Comparison of ENCODE assay signal across 11 mouse cellular contexts in genomic region chr10:45473663-45474333, GRCm38 (mm10). TPM values are rescaled to one million over a fixed set of nuclear protein-coding genes. Genes with fewer than 3 reads are reported as not detected.
DNase-seq lines count a peak whose midpoint lies in the region; ATAC-seq and TF ChIP-seq lines count a peak whose summit lies in the region.
"Had no signal": no experiment of that assay in that cellular context is flagged by ENCODE, and none has a peak within 500 bp of the region (broad histone marks: within the 10 kb centered on the region; RNA-seq: fewer than 3 reads in every experiment).

No protein-coding gene starts in this region.

- no peak for DNase-seq in heart, adult 18-20 months
- peak; percentile 49 for DNase-seq in brain, adult 2 months (ENCODE audit: low read depth, low spot score)
- peak; percentile 23 for DNase-seq in heart, postnatal 4 days
- DNase-seq in midbrain, embryonic 10.5 days (ENCODE audit: low spot score) = peak; percentile 69
- DNase-seq in layer of hippocampus, adult 2 months (ENCODE audit: low spot score in 2 of 2) = no peak
- DNase-seq in urinary bladder, postnatal 14 days (ENCODE audit: low spot score) = no peak
- DNase-seq in layer of hippocampus, adult 18-20 months (ENCODE audit: low spot score in 2 of 2) = no peak

- H3K4me3 ChIP-seq in heart, embryonic 12.5 days = peak overlapping the region; percentile 56
- peak overlapping the region; percentile 54 for H3K4me3 ChIP-seq in midbrain, embryonic 10.5 days
- H3K4me3 ChIP-seq in layer of hippocampus, adult 2 months = no peak overlapping the region

- ATAC-seq in heart, embryonic 12.5 days (ENCODE audit: insufficient number of reproducible peaks, low FRiP score) = no peak

- no peaks in the 10 kb centered on the region for H3K27me3 ChIP-seq in heart, embryonic 12.5 days (replicated peaks)
- H3K27me3 ChIP-seq in midbrain, embryonic 10.5 days (ENCODE audit: low read depth, poor library complexity, severe bottlenecking) = no peaks in the 10 kb centered on the region

- 0 out of 2 replicates have a peak overlapping the region, but pooled peaks have one; percentile 8 for H3K27ac ChIP-seq in heart, embryonic 12.5 days (ENCODE audit: poor library complexity, severe bottlenecking)
- H3K27ac ChIP-seq in midbrain, embryonic 10.5 days (replicated peaks) = peak overlapping the region; percentile 84
- no peak overlapping the region for H3K27ac ChIP-seq in layer of hippocampus, adult 2 months

- H3K36me3 ChIP-seq in heart, embryonic 12.5 days = no peaks in the 10 kb centered on the region
- H3K36me3 ChIP-seq in midbrain, embryonic 10.5 days = no peaks in the 10 kb centered on the region

- H3K9me3 ChIP-seq in heart, embryonic 12.5 days (replicated peaks) = no peaks in the 10 kb centered on the region
- no peaks in the 10 kb centered on the region for H3K9me3 ChIP-seq in midbrain, embryonic 10.5 days (replicated peaks)

- H3K9ac ChIP-seq in heart, embryonic 12.5 days = peak overlapping the region; percentile 64

- WGBS in heart, embryonic 12.5 days = 1% methylated on average over 21 of the region's 21 CpGs
- WGBS in midbrain, embryonic 10.5 days = 1% methylated on average over 21 of the region's 21 CpGs

- peak overlapping the region; percentile 72 for H3K4me2 ChIP-seq in heart, embryonic 12.5 days

- no peak for TF ChIP-seq CTCF in layer of hippocampus, adult 2 months (conservative IDR thresholded peaks at IDR 0.05)

- H3K4me1 ChIP-seq in heart, embryonic 12.5 days (replicated peaks) = peaks cover 9% of the 10 kb centered on the region
- H3K4me1 ChIP-seq in midbrain, embryonic 10.5 days = peaks cover 56% of the 10 kb centered on the region

RNA-seq across cellular contexts. Expression of gene Lin28b, which starts 12.4 kb away (rescaled TPM):
- 4.9 and 6.0 TPM in 2 replicates for polyA plus RNA-seq in heart, embryonic 12.5 days (2016; fragmentation: Nextera tagmentation; extraction: Ambion mirVana)
- under 1 TPM; 0.05 to 0.08 TPM for total RNA-seq in heart, adult 18-20 months (2021)
- under 1 TPM; 0.74 TPM for total RNA-seq in heart, postnatal 4 days (2021)
- 37.9 and 52.7 TPM in 2 replicates for polyA plus RNA-seq in midbrain, embryonic 10.5 days (2016; fragmentation: Nextera tagmentation; extraction: Ambion mirVana)
- total RNA-seq in layer of hippocampus, adult 2 months (2021) = 1 to 10 TPM; 1.1 TPM
- total RNA-seq in layer of hippocampus, adult 18-20 months (2021) = 1 to 10 TPM; 1.8 to 2.1 TPM
- total RNA-seq: MEL had no signal
- polyA plus RNA-seq: gonadal fat pad, adult 2 months; spleen, adult 2 months had no signal

Comparison
In these comparisons a context has a peak if more than half of its experiments do, and no peak if none do; other contexts are left out.
1. DNase-seq: peak in brain, adult 2 months (single experiment), heart, postnatal 4 days (single experiment) and midbrain, embryonic 10.5 days (single experiment); none in heart, adult 18-20 months (0 of 2), layer of hippocampus, adult 2 months (0 of 2), urinary bladder, postnatal 14 days (single experiment) and layer of hippocampus, adult 18-20 months (0 of 2).